Mouse (Mus musculus): ENCODE measurements around the gene St14.

DNA sequence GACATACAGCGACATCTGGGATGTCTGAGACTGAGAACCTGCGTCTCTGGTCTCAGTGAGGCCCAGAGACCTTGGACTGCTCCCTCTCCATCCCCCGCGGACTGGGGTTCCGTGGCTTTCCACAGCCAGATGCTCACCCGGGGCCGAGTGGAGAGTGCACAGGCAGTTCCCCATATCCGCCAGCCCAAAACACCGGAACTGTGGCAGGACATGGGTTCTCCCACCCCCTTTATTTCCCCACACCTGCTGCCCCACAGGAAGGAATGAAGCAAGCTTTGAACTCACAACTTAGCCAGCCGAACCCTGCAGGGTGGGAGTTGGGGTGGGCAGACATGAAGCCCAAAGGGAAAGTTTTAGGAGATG, 38.8 kb downstream of the St14 start:
- no peak for TF ChIP-seq FLI1 (IDR thresholded peaks at IDR 0.05; ENCODE audit: low read length)
- TF ChIP-seq GATA1 (IDR thresholded peaks at IDR 0.05; ENCODE audit: borderline replicate concordance, low read length): no peak
